Mouse (Mus musculus) gastrocnemius, postnatal 14 days (tissue): ENCODE measurements around the gene Ilf2. TPM values are rescaled to one million over a fixed set of nuclear protein-coding genes. Genes with fewer than 3 reads are reported as not detected.

Experiments
- DNase-seq: peaks from one replicate; pipeline ENCODE4 v3.0.0; 2021; ENCODE audit warnings: mixed read lengths
- intact Hi-C: fragments of 180-260 bp; cut with DNase I; formaldehyde crosslinking; loops from one replicate; pipeline ENCODE4 v1.15.1; 2025; ENCODE audit warnings: low total_unique reads
- total RNA-seq, 2 experiments: library from RNA; stranded (reverse); gene quantifications; 2 replicates each; pipeline ENCODE4 v1.2.3; 2021

Ilf2 gene
- total RNA-seq, 2 experiments from 2014 or later, result 32.6 to 35.9 TPM

- intact Hi-C loops, result loop anchor here (10.0 kb wide), 1 partner anchor 185 kb away; no protein-coding TSS in a partner anchor
- no peak for DNase-seq
Observed at GRCm38 (mm10) chr3:90459727-90460126, 16.2 kb upstream of the Ilf2 start.

DNA sequence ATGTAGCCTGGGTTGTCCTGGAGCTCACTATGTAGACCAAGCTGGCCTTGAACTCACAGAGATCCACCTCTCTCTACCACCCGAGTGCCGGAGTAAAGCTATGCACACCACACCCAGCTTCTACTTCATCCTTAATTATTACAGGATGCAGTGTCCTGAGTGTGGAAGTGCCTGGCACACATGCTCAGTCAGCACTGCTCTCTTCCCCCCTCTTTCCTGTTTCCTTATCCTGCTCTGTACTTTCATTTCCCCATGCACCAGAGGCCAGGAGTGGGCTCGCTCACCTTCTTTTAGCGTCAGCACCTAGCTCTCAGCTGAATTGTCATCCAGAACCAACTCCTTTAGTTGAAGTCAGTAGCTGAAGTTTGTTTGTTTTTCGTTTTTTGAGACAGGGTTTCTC is 15.6 kb upstream of the Ilf2 start:
- intact Hi-C loops, result loop anchor here (10.0 kb wide), 1 partner anchor 186 kb away; no protein-coding TSS in a partner anchor
- DNase-seq, result no peak

DNA sequence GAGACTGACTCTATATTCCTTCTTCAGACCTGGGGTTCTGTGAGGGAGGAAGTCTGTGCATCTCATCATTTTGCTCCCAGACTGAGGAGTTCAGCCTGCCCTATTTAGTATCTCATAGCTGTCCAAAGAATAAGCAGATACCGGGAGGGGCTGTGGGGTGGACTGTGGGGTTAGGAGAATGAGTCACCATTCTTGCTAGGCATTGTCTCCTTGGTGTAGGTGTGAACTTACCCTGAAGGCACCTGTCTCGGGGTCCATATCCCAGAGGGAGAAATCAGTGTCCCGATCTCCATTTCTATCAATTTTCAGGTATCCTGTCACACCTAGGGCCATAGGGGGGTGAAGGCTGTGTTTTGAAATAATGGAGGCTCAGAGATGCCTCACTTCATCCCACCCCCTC is 14.0 kb upstream of the Ilf2 start:
- no peak for DNase-seq
- intact Hi-C loops, result loop anchor here (10.0 kb wide), 1 partner anchor 187 kb away; no protein-coding TSS in a partner anchor

DNA sequence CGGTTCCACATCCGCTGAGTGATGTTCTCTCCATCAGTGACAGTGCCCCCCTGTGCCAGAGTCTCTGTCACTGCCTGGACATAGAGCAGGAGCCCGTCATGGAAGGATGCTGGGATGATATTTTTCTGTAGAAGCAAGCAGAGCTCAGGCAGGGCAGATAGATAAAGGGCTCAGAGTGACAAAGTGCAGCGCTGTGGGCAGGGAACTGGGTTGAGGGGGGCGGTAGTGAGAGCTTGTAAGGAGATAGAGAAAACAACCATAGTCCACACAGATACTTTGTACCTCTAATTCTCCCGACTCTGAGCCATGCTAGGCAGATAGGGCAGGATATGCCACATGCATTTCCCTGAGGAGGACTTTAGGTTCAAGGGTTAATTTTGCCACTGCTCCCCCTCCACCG is 13.3 kb upstream of the Ilf2 start:
- intact Hi-C loops, result loop anchor here (10.0 kb wide), 1 partner anchor 188 kb away; no protein-coding TSS in a partner anchor
- DNase-seq, result no peak

- DNase-seq, result peak; percentile 31
- intact Hi-C loops, result loop anchor here (2.0 to 10.0 kb wide), 2 partner anchors 52 to 190 kb away; no protein-coding TSS in a partner anchor
Observed at GRCm38 (mm10) chr3:90464552-90465080, 11.3 kb upstream of the Ilf2 start.

DNA sequence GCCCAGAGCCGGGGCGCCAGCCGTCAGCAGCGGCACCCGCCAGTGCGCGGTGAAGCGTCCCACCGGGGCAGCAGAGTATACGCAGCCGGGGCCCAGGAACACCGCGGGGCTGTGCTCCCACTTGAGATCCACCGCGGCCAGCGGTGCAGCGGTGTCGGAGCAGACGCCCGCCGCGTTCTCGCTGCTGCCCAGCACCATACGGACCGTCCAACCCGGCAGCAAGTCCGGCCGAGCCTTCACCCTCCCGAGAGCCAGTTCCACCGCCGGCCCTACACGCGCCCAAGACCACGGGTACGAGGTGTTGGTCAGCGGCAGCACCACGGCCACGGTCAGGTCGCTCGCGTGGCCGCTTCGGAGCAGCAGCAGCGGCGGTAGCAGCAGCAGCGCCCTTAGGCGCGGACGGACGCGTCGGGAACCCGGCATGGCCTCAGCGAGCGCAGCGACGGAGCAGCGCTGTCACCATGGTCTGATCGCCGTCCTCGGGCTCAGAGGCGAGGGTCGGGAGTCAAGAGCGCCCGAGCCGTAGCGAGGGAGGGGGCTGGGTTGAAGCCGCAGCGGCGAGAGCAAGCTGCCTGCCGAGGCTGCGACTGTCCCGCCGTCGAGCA is 10.7 kb upstream of the Ilf2 start:
- peak; percentile 36 for DNase-seq
- intact Hi-C loops, result loop anchor here (2.0 to 10.0 kb wide), 2 partner anchors 52 to 190 kb away; no protein-coding TSS in a partner anchor

GRCm38 (mm10) chr3:90465686-90466310 is 10.1 kb upstream of the Ilf2 start, which contains the start of gene Npr1:
Npr1 (minus strand) TSS chr3:90465866.
- peak; percentile 71 for DNase-seq
- intact Hi-C loops, result loop anchor here (2.0 to 10.0 kb wide), 2 partner anchors 53 to 191 kb away; no protein-coding TSS in a partner anchor

GRCm38 (mm10) chr3:90466311-90466766 is 9.6 kb upstream of the Ilf2 start:
- intact Hi-C loops, result loop anchor here (10.0 kb wide), 1 partner anchor 192 kb away; no protein-coding TSS in a partner anchor
- DNase-seq, result peak; percentile 55

DNA sequence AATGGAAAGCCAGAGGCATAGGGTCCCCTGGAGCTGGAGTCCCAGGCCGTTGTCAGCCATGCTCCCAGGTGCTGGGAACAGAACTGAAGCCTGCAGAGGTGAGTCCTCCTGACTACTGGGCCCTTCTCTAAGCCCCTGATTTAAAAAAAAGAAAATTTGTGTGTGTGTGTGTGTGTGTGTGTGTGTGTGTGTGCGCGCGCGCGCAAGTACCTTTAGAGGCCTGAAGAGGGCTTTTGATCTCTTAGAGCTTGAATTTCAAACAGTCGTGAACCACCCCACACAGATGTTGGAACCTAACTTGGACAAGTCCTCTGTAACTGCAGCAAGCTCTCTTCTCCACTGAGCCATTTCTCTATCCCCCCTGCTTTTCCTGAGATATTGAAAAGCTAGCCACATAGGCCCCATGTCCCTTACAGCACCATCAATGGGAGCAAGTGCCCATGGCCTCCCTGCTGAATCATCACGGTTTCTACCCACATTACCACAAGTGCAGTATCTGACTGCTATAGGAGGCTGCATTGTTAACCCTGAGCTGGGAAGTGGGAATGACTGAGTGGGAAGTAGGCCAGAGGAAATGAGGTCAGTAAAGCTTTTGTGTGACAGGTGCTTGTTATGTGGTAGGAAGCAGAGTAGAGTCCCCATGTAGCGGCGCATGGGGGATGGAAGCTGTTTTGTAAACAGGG is 8.2 kb upstream of the Ilf2 start:
- intact Hi-C loops, result loop anchor here (10.0 kb wide), 1 partner anchor 193 kb away; no protein-coding TSS in a partner anchor
- no peak for DNase-seq

DNA sequence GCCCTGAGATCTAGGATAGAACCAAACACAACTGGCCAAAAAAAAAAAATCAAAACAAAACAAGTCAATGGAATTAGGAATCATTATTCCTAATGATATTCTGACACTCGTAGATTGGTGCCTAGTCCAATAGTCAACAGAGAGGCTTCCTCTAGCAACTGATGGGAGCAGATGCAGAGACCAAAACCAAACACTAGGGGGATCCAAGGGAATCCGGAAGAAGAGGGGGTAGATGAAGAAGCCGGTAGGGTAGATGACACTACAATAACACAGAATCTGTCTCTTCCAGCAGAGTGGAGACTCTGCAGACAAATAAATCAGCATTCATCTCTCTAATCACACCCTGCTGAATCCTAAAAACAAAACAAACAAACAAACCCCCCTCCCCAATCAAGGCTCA is 3.7 kb upstream of the Ilf2 start:
- DNase-seq, result peak; percentile 35
- intact Hi-C loops, result no loop called here

DNA sequence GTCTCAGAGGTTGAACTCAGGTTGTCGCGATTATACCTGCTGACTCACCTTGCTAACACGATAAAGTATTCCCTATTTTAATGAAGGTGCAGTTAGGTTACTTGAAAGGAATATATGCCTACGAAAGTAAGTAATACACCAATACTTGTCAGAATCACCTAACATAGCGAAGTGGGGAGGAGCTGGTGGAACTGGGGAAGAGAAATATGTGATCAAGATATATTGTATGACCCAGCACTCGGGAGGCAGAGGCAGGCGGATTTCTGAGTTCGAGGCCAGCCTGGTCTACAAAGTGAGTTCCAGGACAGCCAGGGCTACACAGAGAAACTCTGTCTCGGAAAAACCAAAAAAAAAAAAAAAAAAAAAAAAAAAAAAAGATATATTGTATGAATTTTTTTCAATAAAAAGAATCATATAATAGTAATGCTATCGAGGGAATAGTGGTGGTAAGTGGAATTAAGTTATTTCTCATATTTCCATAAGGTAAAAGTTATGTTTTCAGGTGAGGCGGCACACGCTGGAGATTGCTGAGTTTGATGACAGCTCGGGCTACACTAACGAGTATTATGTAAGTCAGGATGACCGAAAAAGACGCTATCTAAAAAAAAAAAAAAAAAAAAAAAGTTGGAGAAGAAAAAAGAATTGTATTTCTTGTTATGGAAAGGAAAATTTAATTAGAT is 635 bp upstream of the Ilf2 start:
- intact Hi-C loops, result no loop called here
- no peak for DNase-seq

GRCm38 (mm10) chr3:90486998-90487397 is 11.1 kb downstream of the Ilf2 start:
- no peak for DNase-seq
- intact Hi-C loops, result no loop called here

DNA sequence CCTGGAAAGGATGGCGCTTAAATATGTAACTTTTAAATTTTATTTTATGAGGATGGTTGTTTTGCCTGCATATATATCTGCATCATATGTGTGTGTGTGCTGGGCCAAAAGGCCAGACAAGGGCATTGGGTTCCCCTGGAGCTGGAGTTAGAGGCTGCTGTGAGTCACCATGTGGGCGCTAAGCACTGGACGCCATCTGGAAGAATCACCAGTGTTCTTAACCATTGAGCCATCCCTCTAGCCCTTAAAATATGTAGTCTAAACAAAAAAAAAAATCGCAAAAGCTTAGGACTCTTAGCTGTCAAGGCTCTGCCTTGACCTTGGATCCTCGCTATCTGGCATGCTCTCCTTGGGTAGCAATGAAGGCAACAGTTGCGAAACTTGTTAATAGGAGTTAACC is 12.7 kb downstream of the Ilf2 start:
- no peak for DNase-seq
- intact Hi-C loops, result no loop called here

DNA sequence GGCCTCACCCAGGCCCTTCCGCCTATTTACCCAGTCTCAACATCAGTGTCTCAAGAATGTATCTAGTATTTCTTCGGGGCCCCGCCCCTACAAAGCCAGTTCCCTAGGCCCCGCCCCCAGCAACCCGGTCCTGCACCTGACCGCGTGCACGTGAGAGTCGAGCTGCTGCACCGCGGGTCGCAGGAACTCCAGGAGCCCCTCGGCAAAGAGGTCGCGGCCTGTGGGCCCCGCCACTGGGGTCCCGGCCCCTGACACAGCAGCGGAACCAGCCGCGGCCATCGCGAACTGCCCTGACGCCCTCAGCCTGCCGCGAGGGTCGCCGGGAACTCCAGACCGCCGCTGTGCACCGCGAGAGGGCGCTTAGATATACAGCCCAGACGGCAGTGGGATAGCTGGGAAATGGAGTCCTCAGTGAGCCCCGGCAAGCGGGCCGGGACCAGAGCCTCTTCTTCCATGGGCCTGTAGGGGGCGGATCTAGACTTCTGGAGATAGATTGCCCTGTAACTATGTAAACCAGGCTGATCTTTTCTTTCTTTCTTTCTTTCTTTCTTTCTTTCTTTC is 14.8 kb downstream of the Ilf2 start, which contains the start of gene Snapin:
TSS of gene Snapin (minus strand) at position 338 of the 561 bp plus-strand sequence.
- DNase-seq, result peak; percentile 95
- intact Hi-C loops, result no loop called here

- intact Hi-C loops, result no loop called here
- no peak for DNase-seq
Observed at GRCm38 (mm10) chr3:90491350-90491749, 15.4 kb downstream of the Ilf2 start.

GRCm38 (mm10) chr3:90493831-90494540 is 18.1 kb downstream of the Ilf2 start:
- no peak for DNase-seq
- intact Hi-C loops, result no loop called here

GRCm38 (mm10) chr3:90495850-90496525 is 20.1 kb downstream of the Ilf2 start:
- DNase-seq, result no peak
- intact Hi-C loops, result no loop called here

DNA sequence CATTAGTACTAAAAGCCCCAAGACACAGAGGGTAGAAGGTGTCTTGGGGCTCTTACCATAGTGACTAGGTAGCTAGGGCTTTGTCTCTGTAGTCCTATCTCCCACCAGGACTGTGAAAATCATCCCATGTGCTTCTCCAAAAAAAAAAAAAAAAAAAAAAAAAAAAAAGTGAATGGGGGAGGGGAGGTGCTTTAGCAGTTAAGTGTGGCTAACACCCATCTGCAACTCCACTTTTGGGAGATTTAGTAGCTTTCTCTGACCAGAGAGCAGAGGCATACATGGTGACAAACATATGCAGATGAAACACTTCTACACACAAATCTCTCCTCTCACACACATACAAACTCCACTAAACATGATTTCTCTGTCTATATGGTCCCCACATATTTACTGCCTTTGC is 21.7 kb downstream of the Ilf2 start:
- intact Hi-C loops, result no loop called here
- no peak for DNase-seq
